Mouse (Mus musculus) limb, embryonic 14.5 days (tissue): Measurements from ENCODE around the gene Ntmt1. TPM values are rescaled to one million over a fixed set of nuclear protein-coding genes. Genes with fewer than 3 reads are reported as not detected.
A peak's percentile ranks its signal among the peaks of the same experiment; 100 is the strongest.

Experiments
- ATAC-seq: fragments of 200-750 bp; cut with Nextera tagmentation; 2 replicates; pipeline ENCODE4 v1.8.0; 2017; ENCODE audit warnings: low read depth, moderate number of reproducible peaks, moderate TSS enrichment; ENCODE audit not compliant: low FRiP score
- DNase-seq: peaks from one replicate; pipeline ENCODE4 v3.0.0-alpha.2; 2015; ENCODE audit warnings: low spot score
- H3K27ac ChIP-seq: fragments of 300-500 bp; sonication (generic); replicated peaks from 2 replicates; pipeline ENCODE4 v1.5.1; 2014; ENCODE audit warnings: low read depth, mild to moderate bottlenecking, low read length, moderate library complexity, mixed read lengths
- H3K27me3 ChIP-seq: fragments of 300-500 bp; sonication (generic); 2 replicates; pipeline ENCODE4 v1.6.1; 2014; ENCODE audit warnings: low read length, mixed read lengths; ENCODE audit not compliant: control insufficient read depth, insufficient read depth
- H3K36me3 ChIP-seq: fragments of 300-500 bp; sonication (generic); 2 replicates; pipeline ENCODE4 v1.6.1; 2014; ENCODE audit warnings: mild to moderate bottlenecking, low read length, moderate library complexity, mixed read lengths; ENCODE audit not compliant: control insufficient read depth, insufficient read depth
- H3K4me1 ChIP-seq: fragments of 300-500 bp; sonication (generic); 2 replicates; pipeline ENCODE4 v1.6.1; 2014; ENCODE audit warnings: antibody characterized with exemption, low read length, mixed read lengths; ENCODE audit not compliant: control insufficient read depth, insufficient read depth
- H3K4me2 ChIP-seq: fragments of 300-500 bp; sonication (generic); replicated peaks from 2 replicates; pipeline ENCODE4 v1.6.1; 2014; ENCODE audit warnings: low read depth, mild to moderate bottlenecking, low read length, moderate library complexity; ENCODE audit not compliant: severe bottlenecking
- H3K4me3 ChIP-seq: fragments of 300-500 bp; sonication (generic); replicated peaks from 2 replicates; pipeline ENCODE4 v1.5.1; 2014; ENCODE audit warnings: low read length
- H3K9ac ChIP-seq: fragments of 300-500 bp; sonication (generic); 2 replicates; pipeline ENCODE4 v1.6.1; 2014; ENCODE audit warnings: mild to moderate bottlenecking, low read depth, low read length, moderate library complexity; ENCODE audit not compliant: severe bottlenecking
- H3K9me3 ChIP-seq: fragments of 300-500 bp; sonication (generic); 2 replicates; pipeline ENCODE4 v1.6.1; 2016; ENCODE audit warnings: low read length; ENCODE audit not compliant: control insufficient read depth
- POLR2A ChIP-seq: fragments of 200-500 bp; IDR thresholded peaks from 2 replicates; pipeline ENCODE4 v1.8.0; 2012; ENCODE audit warnings: inconsistent platforms, mild to moderate bottlenecking, moderate library complexity, borderline replicate concordance; ENCODE audit not compliant: insufficient read depth, insufficient read length; ENCODE audit errors: extremely low read depth
- WGBS: fragments of 180-500 bp; shearing (Covaris S2); extraction: QIAGEN DNeasy Blood & Tissue Kit; methylation state at CpG from one replicate; pipeline ENCODE4 v1.1.7; 2014; 5-methylcytosine and 5-hydroxymethylcytosine counted together
- polyA plus RNA-seq, 2 experiments: library from polyadenylated mRNA; depleted of rRNA in 1 of 2; stranded (reverse) in 1 of 2; unstranded in 1 of 2; fragments of >200 nt; fragmentation: Nextera tagmentation in 1 of 2; extraction: Ambion mirVana in 1 of 2; gene quantifications; 2 replicates each; pipeline versions ENCODE4 v1.2.1 to v1.2.3; 2012 to 2014

Gene Ntmt1
- polyA plus RNA-seq, 2 experiments, result 59.5 to 84.2 TPM

GRCm38 (mm10) chr2:30826825-30827748 is 19.5 kb downstream of the Ntmt1 start:
- no peak for TF ChIP-seq POLR2A
- Histone ChIP-seq H3K9me3 (no peaks in the 10 kb centered on the region), H3K4me3 (peak overlapping the region; percentile 92), H3K27me3 (no peaks in the 10 kb centered on the region), H3K4me2 (peak overlapping the region; percentile 88), H3K27ac (peak overlapping the region; percentile 39; the same call in 1 of the 2 replicates), H3K36me3 (peaks cover 44% of the 10 kb centered on the region), H3K4me1 (peaks cover 11% of the 10 kb centered on the region), H3K9ac (peak overlapping the region; percentile 79)
- DNase-seq (peak; percentile 39), ATAC-seq (no peak)
- 32% methylated on average over 26 of the region's 26 CpGs for WGBS

GRCm38 (mm10) chr2:30827749-30828475 is 20.3 kb downstream of the Ntmt1 start:
- peaks cover 15% of the 10 kb centered on the region for H3K4me1 ChIP-seq
- H3K9me3 ChIP-seq, result no peaks in the 10 kb centered on the region
- H3K27ac ChIP-seq, result peak overlapping the region; percentile 39; the same call in 1 of the 2 replicates
- no peak for TF ChIP-seq POLR2A
- peak overlapping the region; percentile 88 for H3K4me2 ChIP-seq
- DNase-seq (peak; percentile 94), ATAC-seq (peak; percentile 91)
- WGBS, result 0% methylated on average over 63 of the region's 63 CpGs
- H3K9ac ChIP-seq, result peak overlapping the region; percentile 79
- peak overlapping the region; percentile 92 for H3K4me3 ChIP-seq
- H3K36me3 ChIP-seq, result peaks cover 36% of the 10 kb centered on the region
- H3K27me3 ChIP-seq, result no peaks in the 10 kb centered on the region

GRCm38 (mm10) chr2:30829315-30829714 is 21.7 kb downstream of the Ntmt1 start:
- WGBS, result 43% methylated on average over 5 of the region's 5 CpGs
- no peak overlapping the region for H3K4me3 ChIP-seq
- no peak overlapping the region for H3K27ac ChIP-seq
- DNase-seq (no peak), ATAC-seq (no peak)
- H3K4me1 ChIP-seq, result peaks cover 27% of the 10 kb centered on the region
- H3K9ac ChIP-seq, result no peak overlapping the region
- H3K4me2 ChIP-seq, result no peak overlapping the region
- no peaks in the 10 kb centered on the region for H3K27me3 ChIP-seq
- no peak for TF ChIP-seq POLR2A
- no peaks in the 10 kb centered on the region for H3K9me3 ChIP-seq
- H3K36me3 ChIP-seq, result peaks cover 22% of the 10 kb centered on the region

- H3K27ac ChIP-seq, result no peak within 1 kb of the TSS
- ATAC-seq (no peak), DNase-seq (no peak)
- no peak for TF ChIP-seq POLR2A
- no peaks in the 10 kb centered on the region for H3K9me3 ChIP-seq
- H3K36me3 ChIP-seq, result peaks cover 12% of the 10 kb centered on the region
- no peaks in the 10 kb centered on the region for H3K27me3 ChIP-seq
- WGBS, result 8% methylated on average over 4 of the region's 4 CpGs
- H3K4me3 ChIP-seq, result no peak within 1 kb of the TSS
- H3K9ac ChIP-seq, result no peak within 1 kb of the TSS
- H3K4me2 ChIP-seq, result no peak within 1 kb of the TSS
- H3K4me1 ChIP-seq, result peaks cover 35% of the 10 kb centered on the region
These were observed 22.7 kb downstream of the Ntmt1 start, which contains the start of gene Asb6 for GRCm38 (mm10) chr2:30830283-30830795. Gene Asb6, minus strand, starts transcription at chr2:30830333.

GRCm38 (mm10) chr2:30833644-30834043 is 26.0 kb downstream of the Ntmt1 start:
- ATAC-seq (peak; percentile 51; the same call in 1 of the 2 replicates), DNase-seq (peak; percentile 92)
- Histone ChIP-seq H3K36me3 (no peaks in the 10 kb centered on the region), H3K27me3 (no peaks in the 10 kb centered on the region), H3K4me2 (0 out of 2 replicates have a peak overlapping the region, but pooled peaks have one; percentile 0), H3K4me3 (no peak overlapping the region), H3K9ac (no peak overlapping the region; the same call in 1 of the 2 replicates), H3K9me3 (no peaks in the 10 kb centered on the region), H3K4me1 (peaks cover 47% of the 10 kb centered on the region), H3K27ac (peak overlapping the region; percentile 79)
- no peak for TF ChIP-seq POLR2A
- 12% methylated on average over 5 of the region's 5 CpGs for WGBS
